Mouse (Mus musculus) midbrain, embryonic 11.5 days (tissue): ENCODE measurements at regions not wholly inside any gene's neighbourhood (a gene's known extent, or its start where the extent isn't known, plus 50 kb on each side); places are given as distances from the start of the nearest gene placed in this dataset.

Experiments
- ATAC-seq: fragments of 200-750 bp; cut with Nextera tagmentation; 2 replicates; pipeline ENCODE4 v1.8.0; 2017; ENCODE audit warnings: moderate TSS enrichment, moderate library complexity; ENCODE audit not compliant: low FRiP score
- DNase-seq: peaks from one replicate; pipeline ENCODE4 v3.0.0; 2015; ENCODE audit warnings: low spot score; ENCODE audit errors: missing footprints
- H3K27ac ChIP-seq: fragments of 300-500 bp; sonication (generic); 2 replicates; pipeline ENCODE4 v1.5.1; 2014; ENCODE audit warnings: low read depth, low read length
- H3K27me3 ChIP-seq: fragments of 300-500 bp; sonication (generic); 2 replicates; pipeline ENCODE4 v1.6.1; 2014; ENCODE audit warnings: mild to moderate bottlenecking, low read length, moderate library complexity, mixed read lengths; ENCODE audit not compliant: control insufficient read depth, insufficient read depth
- H3K36me3 ChIP-seq: fragments of 300-500 bp; sonication (generic); 2 replicates; pipeline ENCODE4 v1.6.1; 2014; ENCODE audit warnings: mild to moderate bottlenecking, low read length, moderate library complexity, mixed read lengths; ENCODE audit not compliant: control insufficient read depth, insufficient read depth
- H3K4me1 ChIP-seq: fragments of 300-500 bp; sonication (generic); 2 replicates; pipeline ENCODE4 v1.6.1; 2014; ENCODE audit warnings: low read length; ENCODE audit not compliant: control insufficient read depth, insufficient read depth
- H3K4me2 ChIP-seq: fragments of 300-500 bp; sonication (generic); 2 replicates; pipeline ENCODE4 v1.6.1; 2014; ENCODE audit warnings: mild to moderate bottlenecking, moderate library complexity
- H3K4me3 ChIP-seq: fragments of 300-500 bp; sonication (generic); 2 replicates; pipeline ENCODE4 v1.5.1; 2014; ENCODE audit warnings: low read depth, low read length
- H3K9ac ChIP-seq: fragments of 300-500 bp; sonication (generic); 2 replicates; pipeline ENCODE4 v1.6.1; 2014; ENCODE audit warnings: low read length
- H3K9me3 ChIP-seq: fragments of 300-500 bp; sonication (generic); 2 replicates; pipeline ENCODE4 v1.6.1; 2016; ENCODE audit warnings: low read length; ENCODE audit not compliant: control insufficient read depth
- WGBS: fragments of 180-500 bp; shearing (Covaris S2); extraction: QIAGEN DNeasy Blood & Tissue Kit; methylation state at CpG from one replicate; pipeline ENCODE4 v1.1.7; 2014; 5-methylcytosine and 5-hydroxymethylcytosine counted together

DNA sequence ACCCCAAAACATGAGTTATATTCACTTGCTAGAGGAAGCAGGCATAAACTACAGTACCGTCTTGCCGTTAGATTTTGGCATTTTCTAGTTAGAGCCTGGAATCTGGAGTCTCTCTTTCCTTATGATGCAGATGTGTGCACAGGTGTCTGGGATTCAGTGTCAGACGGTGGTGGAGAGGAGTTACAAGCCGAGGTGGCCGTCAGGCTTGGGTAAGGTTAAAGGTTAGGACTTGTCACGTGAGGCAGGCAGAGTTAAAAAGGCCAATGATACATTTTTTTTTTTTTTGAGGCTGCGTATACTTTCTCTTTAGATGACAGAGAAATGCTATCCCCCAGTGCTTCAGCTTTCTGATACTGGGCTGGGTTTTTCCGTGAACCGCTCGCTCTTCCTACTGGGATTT is 57.9 kb upstream of the Ppara start:
- H3K4me3 ChIP-seq: no peak overlapping the region
- DNase-seq (no peak), ATAC-seq (no peak)
- peaks cover 74% of the 10 kb centered on the region for H3K27me3 ChIP-seq
- H3K4me2 ChIP-seq: no peak overlapping the region
- WGBS: 82% methylated on average over 10 of the region's 10 CpGs
- no peak overlapping the region for H3K27ac ChIP-seq
- no peaks in the 10 kb centered on the region for H3K9me3 ChIP-seq
- H3K36me3 ChIP-seq: no peaks in the 10 kb centered on the region
- H3K4me1 ChIP-seq: no peaks in the 10 kb centered on the region
- no peak overlapping the region for H3K9ac ChIP-seq

DNA sequence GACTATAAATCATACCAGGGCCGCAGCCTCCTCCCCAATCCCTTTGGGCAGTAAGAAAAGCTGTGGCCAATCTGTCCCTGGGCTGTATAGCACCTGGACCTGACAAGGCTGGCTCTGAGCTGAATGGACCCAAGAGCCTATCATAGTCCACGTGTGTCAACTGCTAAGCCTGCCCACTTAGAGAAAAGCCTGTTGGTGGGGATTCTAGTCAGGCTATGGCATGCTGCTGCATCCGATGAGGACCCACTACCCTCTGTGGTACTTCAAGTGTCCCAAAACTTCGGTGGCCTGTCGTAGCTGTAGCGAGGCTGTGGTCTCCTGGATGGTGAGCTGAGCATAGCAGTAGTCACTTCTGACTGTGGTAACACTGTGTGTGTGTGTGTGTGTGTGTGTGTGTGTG is 57.4 kb upstream of the Ppara start:
- Histone ChIP-seq H3K4me2 (no peak overlapping the region), H3K36me3 (no peaks in the 10 kb centered on the region), H3K4me3 (no peak overlapping the region), H3K9ac (no peak overlapping the region), H3K9me3 (no peaks in the 10 kb centered on the region), H3K27ac (no peak overlapping the region), H3K4me1 (no peaks in the 10 kb centered on the region), H3K27me3 (peaks cover 72% of the 10 kb centered on the region)
- ATAC-seq (no peak), DNase-seq (no peak)
- 88% methylated on average over 6 of the region's 6 CpGs for WGBS

DNA sequence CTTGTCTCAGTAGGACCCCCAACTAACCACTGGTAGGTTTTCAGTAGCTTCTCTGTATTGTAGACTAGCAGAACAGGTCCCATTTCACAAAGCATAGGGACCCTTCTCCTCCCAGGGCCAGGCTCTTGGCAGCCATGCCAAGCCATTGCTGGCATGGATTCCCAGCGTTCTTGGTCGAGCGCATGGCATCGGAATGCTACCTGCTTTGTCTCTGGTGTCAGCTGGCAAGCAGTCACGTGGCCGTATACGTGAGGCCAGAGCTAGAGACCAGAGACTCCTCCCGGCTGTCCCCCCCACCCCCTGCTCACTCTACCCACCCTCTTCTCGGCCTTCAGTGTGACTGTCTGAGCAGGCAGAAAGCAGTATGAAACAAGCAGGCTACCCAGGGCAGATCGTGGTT is 56.9 kb upstream of the Ppara start:
- H3K27ac ChIP-seq: no peak overlapping the region
- 80% methylated on average over 10 of the region's 10 CpGs for WGBS
- no peak for DNase-seq
- no peaks in the 10 kb centered on the region for H3K9me3 ChIP-seq
- H3K4me2 ChIP-seq: no peak overlapping the region
- H3K27me3 ChIP-seq: peaks cover 68% of the 10 kb centered on the region
- no peaks in the 10 kb centered on the region for H3K4me1 ChIP-seq
- no peak for ATAC-seq
- H3K9ac ChIP-seq: no peak overlapping the region
- H3K4me3 ChIP-seq: no peak overlapping the region
- no peaks in the 10 kb centered on the region for H3K36me3 ChIP-seq

DNA sequence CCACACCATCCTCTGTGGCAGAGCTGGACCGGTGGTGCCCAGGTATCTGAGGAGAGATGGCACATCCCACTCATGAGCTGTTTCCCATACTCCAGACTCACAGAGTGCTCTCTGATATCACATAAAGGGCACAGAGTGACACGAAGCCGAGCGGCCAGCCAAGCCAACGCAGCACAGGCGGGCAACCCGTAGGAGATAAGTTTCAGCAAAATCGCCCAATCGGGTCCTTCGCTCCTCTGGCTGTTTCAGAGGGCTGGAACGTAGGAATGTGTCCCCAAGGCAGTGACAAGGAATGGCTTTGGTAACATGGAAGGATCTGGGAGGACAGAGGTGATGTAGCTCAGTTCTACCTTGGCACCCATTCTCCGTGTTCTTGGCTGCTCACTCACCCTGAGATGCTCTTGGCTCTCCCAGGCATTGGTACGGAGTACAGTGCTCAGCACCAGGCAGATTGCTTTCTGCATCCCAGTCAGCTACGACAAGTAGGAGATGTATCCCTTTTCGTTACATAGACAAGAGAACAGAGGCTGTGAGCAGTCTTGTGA is 56.4 kb upstream of the Ppara start:
- DNase-seq (no peak), ATAC-seq (no peak)
- Histone ChIP-seq H3K36me3 (no peaks in the 10 kb centered on the region), H3K4me1 (no peaks in the 10 kb centered on the region), H3K27me3 (peaks cover 62% of the 10 kb centered on the region), H3K9ac (no peak overlapping the region), H3K27ac (no peak overlapping the region), H3K4me3 (no peak overlapping the region), H3K4me2 (no peak overlapping the region), H3K9me3 (no peaks in the 10 kb centered on the region)
- WGBS: 93% methylated on average over 15 of the region's 15 CpGs

DNA sequence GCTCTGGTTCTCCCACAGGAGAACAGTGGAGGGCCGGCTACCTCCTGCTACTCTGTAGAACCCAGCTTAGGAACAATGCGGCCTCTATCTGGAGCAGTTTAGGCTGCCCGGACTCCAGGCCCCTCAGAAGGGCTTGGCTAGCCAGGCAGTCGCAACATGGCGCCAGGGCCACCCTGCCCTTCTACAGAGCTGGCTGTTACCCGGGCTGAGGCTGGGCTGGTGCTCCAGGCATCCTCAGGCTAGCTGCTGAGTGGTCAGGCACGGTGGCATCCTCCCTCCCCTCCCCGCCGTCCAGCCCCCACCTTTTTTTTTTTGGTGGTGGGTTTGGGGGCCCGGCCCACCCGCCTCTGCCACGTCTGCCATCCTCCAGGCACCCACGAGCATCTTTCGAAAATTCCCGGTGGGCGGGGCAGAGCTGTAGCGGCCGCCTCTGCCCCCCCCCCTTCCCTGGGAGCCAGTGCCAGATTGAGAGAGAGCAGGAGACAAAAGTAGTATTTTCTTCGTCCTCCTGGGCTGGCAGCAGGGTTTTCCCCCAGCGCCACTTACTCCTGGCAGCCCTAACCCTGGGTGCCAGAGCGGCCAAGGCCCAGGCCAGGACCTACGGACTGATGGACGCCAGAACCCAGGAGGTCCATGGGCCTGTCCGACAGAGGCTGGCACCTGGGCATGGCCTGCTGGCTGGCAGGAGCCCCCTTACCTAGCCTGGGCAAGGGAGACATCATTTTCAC is 55.6 kb upstream of the Ppara start:
- 80% methylated on average over 16 of the region's 24 CpGs for WGBS
- no peak overlapping the region for H3K4me2 ChIP-seq
- no peak for ATAC-seq

DNA sequence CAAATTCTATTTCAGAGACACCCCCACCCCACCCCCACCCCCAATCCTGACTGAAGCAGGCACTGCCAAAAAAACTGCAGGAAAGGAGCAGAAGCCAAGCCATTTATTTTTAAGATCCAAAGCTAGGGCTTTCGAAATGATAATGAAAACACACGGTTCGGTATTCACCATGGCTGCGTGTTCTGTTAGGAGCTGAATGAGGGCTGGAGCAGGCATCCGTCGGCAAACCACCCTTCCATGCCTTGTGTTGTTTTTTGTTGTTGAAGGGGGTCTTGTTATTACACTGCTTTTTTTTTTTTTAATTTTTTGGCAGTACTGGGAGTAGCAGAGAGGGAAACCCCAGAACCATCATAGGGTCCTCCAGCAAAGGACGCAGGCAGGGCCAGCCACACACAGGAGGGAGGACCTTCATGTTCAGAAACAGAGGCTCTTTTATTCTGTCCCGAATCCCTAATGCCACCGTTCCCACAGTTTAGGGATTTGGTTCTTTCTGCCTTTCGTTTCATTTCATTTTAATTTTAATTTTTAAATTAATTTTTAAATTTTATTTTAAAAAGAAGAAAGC is 54.8 kb upstream of the Ppara start:
- WGBS: 83% methylated on average over 10 of the region's 10 CpGs

More for the DNA sequence above, 55.6 kb upstream of the Ppara start:
- no peak overlapping the region for H3K9ac ChIP-seq
- no peak for DNase-seq
- H3K9me3 ChIP-seq: no peaks in the 10 kb centered on the region
- H3K36me3 ChIP-seq: no peaks in the 10 kb centered on the region
- H3K27me3 ChIP-seq: peaks cover 55% of the 10 kb centered on the region
- H3K4me3 ChIP-seq: no peak overlapping the region
- no peaks in the 10 kb centered on the region for H3K4me1 ChIP-seq
- no peak overlapping the region for H3K27ac ChIP-seq

DNA sequence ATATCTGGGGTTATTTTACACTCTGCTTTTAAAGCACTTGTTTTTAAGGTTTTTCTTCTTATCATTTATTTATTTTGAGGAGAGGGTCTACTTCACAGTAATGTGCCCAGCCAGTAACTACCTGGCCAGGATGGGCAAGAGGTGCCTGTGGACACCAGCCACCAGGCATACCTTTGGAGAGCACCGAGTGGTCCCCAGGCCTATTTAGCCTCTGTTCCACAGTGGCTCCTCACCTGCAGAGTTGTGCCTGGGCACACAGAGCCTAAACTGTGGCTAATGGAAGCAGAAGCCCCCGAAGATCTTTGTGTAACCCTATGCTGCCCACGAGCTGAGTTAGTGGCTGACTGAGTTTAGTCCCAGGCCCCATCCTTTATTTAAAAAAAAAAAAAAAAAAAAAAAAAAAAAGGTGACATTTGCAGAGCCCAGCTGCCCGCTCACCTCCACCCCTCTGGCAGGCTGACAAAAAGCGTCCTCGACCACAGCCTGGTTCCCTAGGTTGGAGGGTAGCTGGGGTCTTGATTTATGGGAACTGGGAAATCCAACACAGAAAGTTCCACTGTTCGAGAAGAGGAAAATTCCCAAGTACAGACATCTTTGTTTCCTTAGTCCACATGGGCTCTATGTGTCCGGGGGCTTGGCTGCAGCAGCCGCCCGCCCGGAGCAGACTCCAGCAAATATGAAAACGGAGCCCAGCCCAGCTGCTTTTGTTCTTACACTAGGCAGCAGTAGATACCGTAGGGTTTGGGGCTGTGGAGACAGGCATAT is 54.1 kb upstream of the Ppara start:
- Histone ChIP-seq H3K4me2 (no peak overlapping the region), H3K4me1 (no peaks in the 10 kb centered on the region), H3K9ac (no peak overlapping the region), H3K36me3 (no peaks in the 10 kb centered on the region), H3K27me3 (peaks cover 41% of the 10 kb centered on the region), H3K27ac (no peak overlapping the region), H3K9me3 (no peaks in the 10 kb centered on the region), H3K4me3 (no peak overlapping the region)
- DNase-seq: no peak
- 69% methylated on average over 13 of the region's 13 CpGs for WGBS
- no peak for ATAC-seq

More for the DNA sequence above, 54.8 kb upstream of the Ppara start:
- Histone ChIP-seq H3K27me3 (peaks cover 48% of the 10 kb centered on the region), H3K4me2 (no peak overlapping the region), H3K9ac (no peak overlapping the region), H3K9me3 (no peaks in the 10 kb centered on the region), H3K4me1 (no peaks in the 10 kb centered on the region), H3K36me3 (no peaks in the 10 kb centered on the region), H3K4me3 (no peak overlapping the region), H3K27ac (no peak overlapping the region)
- ATAC-seq: no peak
- no peak for DNase-seq

DNA sequence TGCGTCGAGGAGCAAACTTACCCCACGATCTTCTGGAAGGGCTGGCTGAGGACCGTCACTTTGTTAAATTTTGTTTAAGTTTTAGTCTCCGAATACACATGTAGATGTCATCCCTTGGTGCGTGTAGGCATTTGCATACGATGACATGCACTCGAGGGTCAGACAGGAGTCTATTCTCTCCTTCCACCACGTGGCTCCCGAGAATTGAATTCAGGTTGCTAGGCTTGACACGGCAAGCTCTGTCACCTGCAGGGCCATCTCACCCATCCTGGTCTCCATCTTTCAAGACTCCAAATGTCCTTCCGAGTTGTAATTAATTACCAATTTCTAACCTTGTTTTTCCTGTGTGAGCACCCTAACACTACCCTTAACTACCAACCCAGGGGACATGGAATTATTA is 52.7 kb upstream of the Ppara start:
- DNase-seq (no peak), ATAC-seq (no peak)
- 89% methylated on average over 12 of the region's 12 CpGs for WGBS
- H3K4me3 ChIP-seq: no peak overlapping the region
- no peak overlapping the region for H3K27ac ChIP-seq
- H3K4me2 ChIP-seq: no peak overlapping the region
- peaks cover 27% of the 10 kb centered on the region for H3K27me3 ChIP-seq
- no peak overlapping the region for H3K9ac ChIP-seq
- no peaks in the 10 kb centered on the region for H3K36me3 ChIP-seq
- H3K4me1 ChIP-seq: no peaks in the 10 kb centered on the region; the same call in 1 of the 2 replicates
- no peaks in the 10 kb centered on the region for H3K9me3 ChIP-seq

DNA sequence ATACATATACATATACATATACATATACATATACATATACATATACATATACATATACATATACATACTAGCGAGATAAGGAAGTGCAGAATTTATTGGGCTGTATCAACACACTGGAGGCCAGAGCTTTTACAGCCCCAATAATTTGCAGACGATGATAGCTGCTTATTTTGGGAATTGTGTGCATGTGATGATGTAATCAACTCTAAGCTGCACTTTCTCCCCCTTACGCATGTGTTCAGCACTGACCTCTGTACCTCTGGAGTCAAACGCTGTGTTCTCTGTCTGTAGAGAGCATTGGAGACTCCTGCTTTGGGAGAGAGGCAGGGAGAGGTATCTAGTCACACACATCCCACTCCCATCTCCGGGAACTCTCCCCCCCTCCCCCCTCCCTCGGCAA is 52.0 kb upstream of the Ppara start:
- Histone ChIP-seq H3K4me1 (no peaks in the 10 kb centered on the region; the same call in 1 of the 2 replicates), H3K4me3 (no peak overlapping the region), H3K9ac (no peak overlapping the region), H3K9me3 (no peaks in the 10 kb centered on the region), H3K36me3 (no peaks in the 10 kb centered on the region), H3K27me3 (peaks cover 22% of the 10 kb centered on the region), H3K27ac (no peak overlapping the region), H3K4me2 (no peak overlapping the region)
- no peak for DNase-seq
- 74% methylated on average over 6 of the region's 6 CpGs for WGBS
- no peak for ATAC-seq
